29 mouse cellular contexts compared by ENCODE assay signal in genomic region chr17:34378716-34379115, GRCm38 (mm10). TPM values are rescaled to one million over a fixed set of nuclear protein-coding genes. Genes with fewer than 3 reads are reported as not detected.
DNase-seq lines count a peak whose midpoint lies in the region; ATAC-seq and TF ChIP-seq lines count a peak whose summit lies in the region.
"Had no signal": no experiment of that assay in that cellular context is flagged by ENCODE, and none has a peak within 500 bp of the region (broad histone marks: within the 10 kb centered on the region; RNA-seq: fewer than 3 reads in every experiment).

No protein-coding gene starts in this region.

- WGBS in liver, postnatal 0 days (ENCODE audit: insufficient replicate concordance): 59% methylated on average over 2 of the region's 2 CpGs
- WGBS in liver, embryonic 11.5 days: 80% methylated on average over 2 of the region's 2 CpGs
- 45% methylated on average over 2 of the region's 2 CpGs for WGBS in intestine, postnatal 0 days

- no peak overlapping the region for H3K27ac ChIP-seq in liver, postnatal 0 days (ENCODE audit: low read depth)
- no peak overlapping the region for H3K27ac ChIP-seq in liver, embryonic 11.5 days (ENCODE audit: low read depth, low read length)
- no peak overlapping the region for H3K27ac ChIP-seq in intestine, postnatal 0 days (ENCODE audit: low read depth, low read length)
- H3K27ac ChIP-seq: forebrain, embryonic 10.5 days; forebrain, embryonic 13.5 days; heart, embryonic 15.5 days; hindbrain, embryonic 14.5 days had no signal

- H3K9ac ChIP-seq in liver, postnatal 0 days (replicated peaks): no peak overlapping the region
- H3K9ac ChIP-seq in liver, embryonic 11.5 days (ENCODE audit: low read depth, low read length): no peak overlapping the region
- no peak overlapping the region for H3K9ac ChIP-seq in intestine, postnatal 0 days (ENCODE audit: low read depth, low read length)
- H3K9ac ChIP-seq: forebrain, embryonic 13.5 days; heart, embryonic 12.5 days; heart, embryonic 15.5 days; hindbrain, embryonic 14.5 days had no signal

- H3K4me2 ChIP-seq in liver, postnatal 0 days (ENCODE audit: low read depth, low read length): no peak overlapping the region
- H3K4me2 ChIP-seq in liver, embryonic 11.5 days: no peak overlapping the region
- H3K4me2 ChIP-seq in intestine, postnatal 0 days (replicated peaks; ENCODE audit: low read depth): peak overlapping the region; percentile 62
- H3K4me2 ChIP-seq: forebrain, embryonic 13.5 days; heart, embryonic 12.5 days; heart, embryonic 15.5 days; hindbrain, embryonic 14.5 days had no signal

- H3K27me3 ChIP-seq in liver, postnatal 0 days (ENCODE audit: insufficient read depth, low read length): 0 out of 2 replicates have a peak, but pooled peaks cover 4% of the 10 kb centered on the region
- no peaks in the 10 kb centered on the region; the same call in none of the 2 replicates for H3K27me3 ChIP-seq in liver, embryonic 11.5 days (replicated peaks; ENCODE audit: control insufficient read depth, insufficient read depth, low read length)
- no peaks in the 10 kb centered on the region for H3K27me3 ChIP-seq in intestine, postnatal 0 days (replicated peaks; ENCODE audit: control insufficient read depth, insufficient read depth, low read length)
- H3K27me3 ChIP-seq in splenic B cell, adult 2 months (ENCODE audit: control insufficient read depth, insufficient read depth, low read length, poor library complexity, severe bottlenecking): no peaks in the 10 kb centered on the region
- H3K27me3 ChIP-seq: CH12.LX; forebrain, embryonic 13.5 days; heart, embryonic 15.5 days had no signal

- no peak for ATAC-seq in liver, postnatal 0 days
- ATAC-seq in liver, embryonic 11.5 days (replicated peaks; ENCODE audit: low FRiP score): no peak
- peak; percentile 24; the same call in 1 of the 2 replicates for ATAC-seq in intestine, postnatal 0 days
- ATAC-seq: forebrain, embryonic 13.5 days; forebrain, embryonic 16.5 days; Patski had no signal

- H3K4me3 ChIP-seq in liver, postnatal 0 days (ENCODE audit: low read depth, low read length): no peak overlapping the region
- H3K4me3 ChIP-seq in liver, embryonic 11.5 days (ENCODE audit: low read depth, low read length): no peak overlapping the region
- H3K4me3 ChIP-seq in intestine, postnatal 0 days (ENCODE audit: low read depth, low read length): peak overlapping the region; percentile 36; the same call in 1 of the 2 replicates
- H3K4me3 ChIP-seq: forebrain, embryonic 10.5 days; forebrain, embryonic 13.5 days; heart, embryonic 12.5 days; heart, embryonic 15.5 days had no signal

- H3K36me3 ChIP-seq in liver, postnatal 0 days (replicated peaks; ENCODE audit: insufficient read depth, low read length): no peaks in the 10 kb centered on the region
- H3K36me3 ChIP-seq in liver, embryonic 11.5 days (ENCODE audit: control insufficient read depth, insufficient read depth, low read length): no peaks in the 10 kb centered on the region
- peaks cover 38% of the 10 kb centered on the region; the same call in 1 of the 2 replicates for H3K36me3 ChIP-seq in intestine, postnatal 0 days (ENCODE audit: control insufficient read depth, insufficient read depth)
- no peaks in the 10 kb centered on the region for H3K36me3 ChIP-seq in splenic B cell, adult 2 months (ENCODE audit: control insufficient read depth, insufficient read depth, low read length, poor library complexity, severe bottlenecking)
- H3K36me3 ChIP-seq: forebrain, embryonic 10.5 days; G1E; heart, embryonic 12.5 days; heart, embryonic 15.5 days had no signal

- H3K9me3 ChIP-seq in liver, postnatal 0 days (ENCODE audit: low read length): no peaks in the 10 kb centered on the region
- H3K9me3 ChIP-seq in liver, embryonic 11.5 days (ENCODE audit: control insufficient read depth, low read length): no peaks in the 10 kb centered on the region
- H3K9me3 ChIP-seq in intestine, postnatal 0 days (ENCODE audit: control insufficient read depth): no peaks in the 10 kb centered on the region
- H3K9me3 ChIP-seq: forebrain, embryonic 13.5 days; heart, embryonic 12.5 days; heart, embryonic 15.5 days had no signal

- no peak for TF ChIP-seq EP300 in liver, postnatal 0 days (IDR thresholded peaks at IDR 0.05; ENCODE audit: low read depth)

- no peaks in the 10 kb centered on the region for H3K4me1 ChIP-seq in liver, postnatal 0 days (ENCODE audit: insufficient read depth)
- no peaks in the 10 kb centered on the region for H3K4me1 ChIP-seq in liver, embryonic 11.5 days (replicated peaks; ENCODE audit: control insufficient read depth, insufficient read depth, low read length)
- H3K4me1 ChIP-seq in intestine, postnatal 0 days (replicated peaks; ENCODE audit: control insufficient read depth, insufficient read depth, low read length): 0 out of 2 replicates have a peak, but pooled peaks cover 3% of the 10 kb centered on the region
- H3K4me1 ChIP-seq: forebrain, embryonic 10.5 days; heart, embryonic 12.5 days; heart, embryonic 15.5 days had no signal

- no peak for DNase-seq in liver, postnatal 0 days
- no peak for DNase-seq in liver, embryonic 11.5 days (ENCODE audit: low spot score)
- DNase-seq in spleen, postnatal 36 days (ENCODE audit: low spot score in 2 of 2): peak; percentile 64 to 71
- DNase-seq in spleen, postnatal 10 days (ENCODE audit: low spot score in 2 of 2): no peak
- peak; percentile 84 for DNase-seq in splenic B cell, adult 2 months (ENCODE audit: low read depth, low spot score)
- no peak for DNase-seq in kidney, postnatal 36 days
- no peak for DNase-seq in left cerebral cortex, adult 11 months (ENCODE audit: low spot score)
- DNase-seq: adrenal gland, postnatal 10 days; adrenal gland, postnatal 36 days; cerebellum, adult 18-20 months; cerebellum, adult 9-10 months; gastrocnemius, postnatal 10 days; gastrocnemius, postnatal 36 days; heart, adult 18-20 months; heart, postnatal 10 days; heart, postnatal 36 days had no signal

- peak; percentile 50 for TF ChIP-seq CTCF in liver, postnatal 0 days (IDR thresholded peaks at IDR 0.05; ENCODE audit: low read depth)
- TF ChIP-seq CTCF in intestine, postnatal 0 days (IDR thresholded peaks at IDR 0.05; ENCODE audit: low read depth): peak; percentile 68

RNA-seq across cellular contexts. Expression of gene Btnl1, which starts 1.8 kb away (rescaled TPM):
- polyA plus RNA-seq in liver, postnatal 0 days (2015; fragmentation: Nextera tagmentation; extraction: Ambion mirVana): not detected in 2 replicates
- polyA plus RNA-seq in liver, embryonic 11.5 days (2014; fragmentation: Nextera tagmentation; extraction: Ambion mirVana): not detected in 2 replicates
- 114 and 119 TPM in 2 replicates for polyA plus RNA-seq in intestine, postnatal 0 days (2015; fragmentation: Nextera tagmentation; extraction: Ambion mirVana)
- polyA plus RNA-seq: embryonic facial prominence, embryonic 11.5 days; embryonic facial prominence, embryonic 14.5 days; forebrain, embryonic 10.5 days; forebrain, embryonic 13.5 days; forebrain, embryonic 16.5 days; G1E; heart, embryonic 12.5 days; heart, embryonic 15.5 days; hindbrain, embryonic 11.5 days; hindbrain, embryonic 14.5 days; Patski had no signal

RNA-seq across cellular contexts. Expression of gene BC051142, which starts 19.9 kb away (rescaled TPM):
- polyA plus RNA-seq in liver, postnatal 0 days (2015; fragmentation: Nextera tagmentation; extraction: Ambion mirVana): 0.08 TPM in 1 of 2 replicates, not detected in the other
- 0.41 TPM in 1 of 2 replicates, not detected in the other for polyA plus RNA-seq in liver, embryonic 11.5 days (2014; fragmentation: Nextera tagmentation; extraction: Ambion mirVana)
- polyA plus RNA-seq in intestine, postnatal 0 days (2015; fragmentation: Nextera tagmentation; extraction: Ambion mirVana): 1.6 and 1.7 TPM in 2 replicates
- polyA plus RNA-seq: G1E; heart, embryonic 12.5 days; heart, embryonic 15.5 days; Patski had no signal

RNA-seq across cellular contexts. Expression of gene Btnl2, which starts 24.1 kb away (rescaled TPM):
- polyA plus RNA-seq in liver, postnatal 0 days (2015; fragmentation: Nextera tagmentation; extraction: Ambion mirVana): not detected in 2 replicates
- not detected in 2 replicates for polyA plus RNA-seq in liver, embryonic 11.5 days (2014; fragmentation: Nextera tagmentation; extraction: Ambion mirVana)
- 43.0 and 43.4 TPM in 2 replicates for polyA plus RNA-seq in intestine, postnatal 0 days (2015; fragmentation: Nextera tagmentation; extraction: Ambion mirVana)
- polyA plus RNA-seq: embryonic facial prominence, embryonic 14.5 days; forebrain, embryonic 10.5 days; forebrain, embryonic 13.5 days; forebrain, embryonic 16.5 days; G1E; heart, embryonic 15.5 days; hindbrain, embryonic 11.5 days; hindbrain, embryonic 14.5 days; Patski had no signal

RNA-seq across cellular contexts. Expression of gene H2-Eb2, which starts 53.3 kb away (rescaled TPM):
- not detected in 2 replicates for polyA plus RNA-seq in liver, postnatal 0 days (2015; fragmentation: Nextera tagmentation; extraction: Ambion mirVana)
- polyA plus RNA-seq in liver, embryonic 11.5 days (2014; fragmentation: Nextera tagmentation; extraction: Ambion mirVana): not detected in 2 replicates
- not detected in 2 replicates for polyA plus RNA-seq in intestine, postnatal 0 days (2015; fragmentation: Nextera tagmentation; extraction: Ambion mirVana)
- polyA plus RNA-seq: embryonic facial prominence, embryonic 11.5 days; embryonic facial prominence, embryonic 14.5 days; forebrain, embryonic 10.5 days; forebrain, embryonic 13.5 days; forebrain, embryonic 16.5 days; G1E; heart, embryonic 12.5 days; heart, embryonic 15.5 days; hindbrain, embryonic 11.5 days; Patski had no signal

Comparison
In these comparisons a context has a peak if more than half of its experiments do, and no peak if none do; other contexts are left out.
1. DNase-seq: peak in spleen, postnatal 36 days (2 of 2) and splenic B cell, adult 2 months (single experiment); none in liver, postnatal 0 days (single experiment), liver, embryonic 11.5 days (single experiment), spleen, postnatal 10 days (0 of 2), kidney, postnatal 36 days (0 of 2) and left cerebral cortex, adult 11 months (single experiment).
2. RNA of gene Btnl1, which starts 1.8 kb away (polyA plus RNA-seq): 114 to 119 TPM in intestine, postnatal 0 days; not detected in liver, embryonic 11.5 days and not detected in liver, postnatal 0 days; every median in the first group is over 100 times any median in the second.
3. RNA of gene Btnl2, which starts 24.1 kb away (polyA plus RNA-seq): 43.0 to 43.4 TPM in intestine, postnatal 0 days; not detected in liver, postnatal 0 days and not detected in liver, embryonic 11.5 days; every median in the first group is over 10 times any median in the second.